Mouse (Mus musculus): ENCODE data around the gene Gm17606.

DNA sequence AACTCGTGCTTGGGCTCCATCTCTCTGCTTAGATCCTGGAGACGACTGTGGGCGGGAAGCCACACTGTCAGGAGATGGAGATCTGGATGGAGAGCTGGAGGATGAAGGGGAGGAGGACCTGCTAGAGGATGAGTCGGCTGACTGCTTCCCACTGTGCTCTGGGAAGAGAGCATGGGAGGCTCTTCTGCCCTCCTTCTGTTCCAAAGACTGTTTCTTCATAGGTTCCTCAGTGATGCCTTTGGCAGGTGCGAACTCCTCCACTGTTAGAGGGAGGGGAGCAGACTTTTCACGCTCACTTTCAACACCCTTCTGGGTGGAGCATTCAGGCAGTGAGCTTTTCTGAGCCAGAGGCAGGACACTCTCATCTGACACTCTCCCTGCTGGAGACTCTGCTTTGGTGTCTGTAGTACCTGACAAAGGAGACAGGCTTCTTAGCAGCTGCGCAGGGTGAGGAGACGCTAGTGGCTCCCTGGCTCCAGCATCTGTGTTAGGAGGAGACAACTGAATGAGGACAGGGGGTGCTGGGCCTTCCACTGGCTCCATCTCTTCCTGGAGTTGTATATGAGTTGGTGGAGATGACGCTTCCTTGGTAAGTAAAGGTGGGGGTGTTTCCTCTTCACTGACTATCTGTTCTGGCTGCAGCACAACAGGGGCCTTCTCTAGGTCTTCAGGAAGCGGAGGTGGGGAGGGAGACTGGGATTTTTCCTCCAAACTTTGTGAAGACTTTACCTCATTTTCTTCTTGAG, 23.9 kb downstream of the Gm17606 start:
- TF ChIP-seq CTCF (conservative IDR thresholded peaks at IDR 0.05; ENCODE audit: low read length): no peak
- no peak for TF ChIP-seq POU5F1 (IDR thresholded peaks at IDR 0.05; ENCODE audit: borderline replicate concordance, low read length)

Data from E14TG2a.4 (cell line).